Mouse (Mus musculus) ES-E14 (cell line): ENCODE measurements around the gene Ifng. TPM values are rescaled to one million over a fixed set of nuclear protein-coding genes. Genes with fewer than 3 reads are reported as not detected.
"Not testable (repeated sequence)": the region's sequence is repeated elsewhere in the genome, so short reads cannot be mapped to it uniquely, and the experiment has no call there.

Experiments
- DNase-seq: peaks from one replicate; pipeline ENCODE4 v3.0.0-alpha.2; 2013; ENCODE audit warnings: low read depth, low spot score
- H3K27ac ChIP-seq: 2 replicates; pipeline ENCODE4 v1.5.1; 2012; ENCODE audit warnings: low read depth, mild to moderate bottlenecking, low read length, moderate library complexity, mixed read lengths; ENCODE audit not compliant: poor library complexity, insufficient read depth, severe bottlenecking
- H3K36me3 ChIP-seq: 2 replicates; pipeline ENCODE4 v1.6.1; 2012; ENCODE audit warnings: mild to moderate bottlenecking, low read length, moderate library complexity, mixed read lengths; ENCODE audit not compliant: control insufficient read depth, poor library complexity, insufficient read depth, severe bottlenecking
- H3K4me1 ChIP-seq, 2 experiments: fragments of 150-350 bp in 1 of 2; sonication (generic) in 1 of 2; 2 replicates each; pipeline ENCODE4 v1.6.1; 2012; ENCODE audit warnings: low read length in 2 of 2, mild to moderate bottlenecking in 1 of 2, mixed read lengths in 1 of 2; ENCODE audit not compliant: control insufficient read depth in 2 of 2, insufficient read depth in 2 of 2, poor library complexity in 1 of 2
- H3K4me3 ChIP-seq, 2 experiments: fragments of 150-350 bp in 1 of 2; sonication (generic) in 1 of 2; 2 replicates each; pipeline ENCODE4 v1.5.1; 2012; ENCODE audit warnings: low read length in 2 of 2, low read depth in 1 of 2, mild to moderate bottlenecking in 1 of 2, mixed read lengths in 1 of 2; ENCODE audit not compliant: insufficient read depth in 1 of 2, poor library complexity in 1 of 2, severe bottlenecking in 1 of 2
- H3K9ac ChIP-seq: 2 replicates; pipeline ENCODE4 v1.6.1; 2012; ENCODE audit warnings: low read depth, mild to moderate bottlenecking, low read length, mixed read lengths; ENCODE audit not compliant: poor library complexity, insufficient read depth, severe bottlenecking
- H3K9me3 ChIP-seq: fragments of 150-350 bp; sonication (generic); 2 replicates; pipeline ENCODE4 v1.6.1; 2012; ENCODE audit warnings: low read depth, mild to moderate bottlenecking, low read length; ENCODE audit not compliant: control insufficient read depth, insufficient read depth
- CHD2 ChIP-seq: IDR thresholded peaks from 2 replicates; pipeline ENCODE4 v1.6.1; 2014; ENCODE audit warnings: mild to moderate bottlenecking, low read depth, low read length, inconsistent platforms
- HCFC1 ChIP-seq: IDR thresholded peaks from 2 replicates; pipeline ENCODE4 v1.6.1; 2012; ENCODE audit warnings: low read length, inconsistent platforms, borderline replicate concordance; ENCODE audit not compliant: insufficient read depth
- MAFK ChIP-seq: IDR thresholded peaks from 2 replicates; pipeline ENCODE4 v1.6.1; 2014; ENCODE audit warnings: mild to moderate bottlenecking, low read depth, low read length, inconsistent platforms; ENCODE audit not compliant: insufficient read depth
- ZC3H11A ChIP-seq: IDR thresholded peaks from 2 replicates; pipeline ENCODE4 v1.6.1; 2012; ENCODE audit warnings: low read depth, mild to moderate bottlenecking, inconsistent platforms, low read length, borderline replicate concordance
- ZNF384 ChIP-seq: IDR thresholded peaks from 2 replicates; pipeline ENCODE4 v1.6.1; 2012; ENCODE audit warnings: low read depth, low read length, inconsistent platforms
- in situ Hi-C, 2 experiments: fragments of 600-800 bp; cut with MboI; formaldehyde crosslinking; loops; one replicate each; pipeline ENCODE4 v1.15.1; 2025; ENCODE audit warnings: low sequenced_read_pairs in 2 of 2, inconsistent platforms in 1 of 2; ENCODE audit not compliant: unreplicated experiment in 2 of 2
- total RNA-seq: library from RNA; depleted of rRNA; stranded (reverse); fragments of 300-350 nt; gene quantifications from 2 replicates; pipeline ENCODE4 v1.2.3, GENCODE M21; 2012

Ifng gene
- total RNA-seq, 1 experiment = not detected

DNA sequence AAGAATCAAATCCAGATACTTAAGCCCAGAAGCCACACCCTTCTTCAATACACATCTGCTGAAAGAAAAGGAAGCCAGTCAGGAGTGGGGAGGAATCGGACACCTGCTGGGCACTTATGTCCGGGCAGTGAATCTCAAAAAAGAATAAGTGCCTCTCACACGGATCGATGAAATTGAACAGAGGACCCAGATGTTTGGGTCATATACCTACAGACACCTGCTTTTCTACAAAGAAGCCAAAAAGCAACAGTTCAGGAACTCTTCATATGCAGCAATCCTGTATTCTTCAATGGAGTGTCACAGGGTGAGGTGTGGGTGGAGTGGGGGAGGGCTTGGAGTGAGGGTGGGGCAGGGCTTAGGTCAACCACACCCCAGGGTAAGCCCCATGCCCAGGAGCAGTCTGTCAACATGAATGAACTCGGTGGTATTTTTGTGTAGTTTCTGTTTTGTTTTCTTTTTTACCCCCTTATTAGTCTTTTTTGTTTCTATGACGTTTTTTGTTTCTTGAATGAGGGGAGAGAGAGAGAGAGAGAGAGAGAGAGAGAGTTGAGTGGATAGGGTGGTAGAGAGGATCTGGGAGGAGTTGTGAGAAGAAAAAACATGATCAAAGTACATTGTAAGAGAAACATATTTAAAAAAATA lies 20.4 kb downstream of the Ifng start:
- no peaks in the 10 kb centered on the region for H3K36me3 ChIP-seq
- H3K9me3 ChIP-seq = no peaks in the 10 kb centered on the region; the same call in 1 of the 2 replicates
- peaks cover 2 to 6% of the 10 kb centered on the region in 2 experiments; a peak in 3 of 4 replicates for H3K4me1 ChIP-seq
- H3K4me3 ChIP-seq = no peak overlapping the region
- in situ Hi-C loops = no loop called here
- TF ChIP-seq MAFK (no peak), CHD2 (0 out of 2 replicates have a peak, but pooled peaks have one; percentile 61)
- H3K27ac ChIP-seq = peak overlapping the region; percentile 69
- H3K9ac ChIP-seq = no peak overlapping the region
- peak; percentile 81 for DNase-seq

DNA sequence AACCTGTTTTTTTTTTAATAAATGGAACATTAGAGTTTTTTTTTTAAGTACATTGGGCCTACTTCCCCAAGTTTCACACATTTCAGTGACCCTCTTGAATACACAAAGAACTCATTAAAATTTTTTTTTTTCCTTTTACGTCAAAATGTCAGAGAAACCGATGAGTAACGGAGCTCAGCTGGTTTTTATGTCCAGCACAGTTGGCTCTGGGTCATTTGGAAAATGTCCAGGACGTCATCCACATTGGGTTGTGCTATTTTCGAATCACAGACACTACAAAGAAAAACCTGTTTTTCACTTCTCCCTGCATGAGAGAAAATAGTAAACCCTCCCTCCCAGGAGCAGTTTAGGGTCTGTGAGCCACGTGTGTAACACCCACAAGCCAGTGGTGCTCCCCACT lies 25.6 kb downstream of the Ifng start:
- Histone ChIP-seq H3K36me3 (no peaks in the 10 kb centered on the region), H3K27ac (no peak overlapping the region), H3K4me1 (peaks cover 0 to 3% of the 10 kb centered on the region in 2 experiments; a peak in 2 of 4 replicates), H3K9me3 (no peaks in the 10 kb centered on the region; the same call in 1 of the 2 replicates), H3K4me3 (no peak overlapping the region), H3K9ac (no peak overlapping the region)
- TF ChIP-seq ZC3H11A = no peak
- TF ChIP-seq HCFC1 = no peak
- no peak for TF ChIP-seq MAFK
- TF ChIP-seq ZNF384 = no peak
- DNase-seq = no peak
- in situ Hi-C loops = no loop called here

DNA sequence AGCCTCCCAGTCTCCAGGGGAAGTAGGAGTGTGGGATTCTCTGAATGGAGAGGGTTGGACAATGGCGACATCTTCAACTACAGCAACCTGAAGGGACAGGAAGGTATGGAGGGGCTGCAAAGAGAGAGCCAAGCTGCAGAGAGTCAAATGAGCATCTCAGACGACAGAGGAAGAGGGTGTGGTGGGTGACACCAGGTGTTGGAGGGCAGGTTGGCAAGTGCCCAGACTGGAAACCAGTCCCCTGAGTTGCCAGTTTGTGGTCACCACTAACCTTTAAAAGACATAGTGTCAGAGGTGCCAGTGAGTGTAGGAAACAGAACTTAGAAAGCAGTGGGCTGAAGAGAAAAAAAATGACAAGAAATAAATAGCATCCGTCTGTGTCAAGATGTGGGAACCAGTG lies 28.2 kb downstream of the Ifng start:
- in situ Hi-C loops = no loop called here
- H3K4me1 ChIP-seq = no peaks in the 10 kb centered on the region; a peak in 1 of 4 replicates
- TF ChIP-seq ZNF384 = no peak
- TF ChIP-seq HCFC1 = no peak
- TF ChIP-seq CHD2 = no peak
- TF ChIP-seq MAFK = no peak
- no peak for TF ChIP-seq ZC3H11A
- H3K4me3 ChIP-seq = no peak overlapping the region
- H3K36me3 ChIP-seq = no peaks in the 10 kb centered on the region
- no peak overlapping the region for H3K27ac ChIP-seq
- no peaks in the 10 kb centered on the region for H3K9me3 ChIP-seq
- no peak overlapping the region for H3K9ac ChIP-seq
- no peak for DNase-seq

DNA sequence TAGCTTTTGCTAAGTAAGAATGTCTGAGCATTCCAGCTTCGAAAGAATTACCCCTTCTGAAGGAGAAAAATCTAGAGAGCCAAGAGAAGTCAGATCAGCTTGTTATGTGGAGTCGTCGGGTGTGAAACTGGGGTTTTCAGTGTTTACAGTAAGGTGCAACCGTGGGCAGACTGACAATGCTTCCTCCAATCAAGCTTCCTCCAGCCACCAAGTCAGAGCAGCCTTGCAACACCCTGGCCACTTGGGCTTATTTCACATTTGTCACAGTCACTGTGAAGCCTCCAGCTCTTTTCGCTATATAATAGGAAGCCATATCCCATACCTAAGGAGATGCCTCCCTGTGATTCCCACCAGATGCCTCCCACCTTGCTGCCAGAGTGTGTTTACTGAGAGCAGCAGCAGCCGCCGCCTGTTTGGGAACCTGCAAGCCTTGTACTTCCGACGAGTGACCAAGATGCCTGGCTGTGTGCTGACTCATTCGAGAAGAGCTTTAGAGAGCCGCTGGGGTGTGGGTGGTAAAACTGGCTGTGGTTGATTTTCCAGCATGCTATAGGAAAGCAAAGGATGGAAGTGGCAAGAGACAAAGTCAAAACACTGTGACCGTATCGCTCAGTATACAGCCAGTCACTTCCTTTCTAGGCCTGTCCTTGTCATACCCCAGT lies 29.6 kb downstream of the Ifng start:
- TF ChIP-seq HCFC1 (no peak), CHD2 (no peak), MAFK (no peak), ZC3H11A (no peak), ZNF384 (no peak)
- Histone ChIP-seq H3K9ac (no peak overlapping the region), H3K4me3 (no peak overlapping the region), H3K4me1 (no peaks in the 10 kb centered on the region; a peak in 1 of 4 replicates), H3K27ac (no peak overlapping the region), H3K36me3 (no peaks in the 10 kb centered on the region), H3K9me3 (no peaks in the 10 kb centered on the region)
- in situ Hi-C loops = no loop called here
- DNase-seq = no peak

DNA sequence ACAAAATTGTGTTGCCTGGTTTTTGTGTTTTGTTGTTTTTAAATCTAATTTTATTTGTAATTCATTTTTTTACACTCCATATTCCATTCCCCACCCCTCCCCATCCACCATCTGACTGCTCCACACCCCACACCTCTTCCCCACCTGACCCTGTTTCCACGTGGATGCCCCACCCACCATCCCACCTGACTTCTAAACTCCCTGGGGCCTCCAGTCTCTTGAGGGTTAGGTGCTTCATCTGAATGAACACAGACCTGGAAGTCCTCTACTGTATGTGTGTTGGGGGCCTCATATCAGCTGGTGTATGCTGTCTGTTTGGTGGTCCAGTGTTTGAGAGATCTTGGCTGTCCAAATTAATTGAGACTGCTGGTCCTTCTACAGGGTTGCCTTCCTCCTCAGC lies 32.0 kb downstream of the Ifng start:
- H3K27ac ChIP-seq, H3K4me3 ChIP-seq, H3K4me1 ChIP-seq, H3K36me3 ChIP-seq, H3K9me3 ChIP-seq, DNase-seq, H3K9ac ChIP-seq, in situ Hi-C loops: not testable (repeated sequence)
